Mouse (Mus musculus) heart, embryonic 11.5 days (tissue): ENCODE measurements around the gene Fam107a. TPM values are rescaled to one million over a fixed set of nuclear protein-coding genes. Genes with fewer than 3 reads are reported as not detected.
"Not testable (repeated sequence)": the region's sequence is repeated elsewhere in the genome, so short reads cannot be mapped to it uniquely, and the experiment has no call there.

Experiments
- ATAC-seq: fragments of 200-750 bp; cut with Nextera tagmentation; replicated peaks from 2 replicates; pipeline ENCODE4 v1.8.0; 2017; ENCODE audit warnings: moderate library complexity; ENCODE audit not compliant: insufficient number of reproducible peaks, low FRiP score, low TSS enrichment
- H3K27ac ChIP-seq: fragments of 300-500 bp; sonication (generic); 2 replicates; pipeline ENCODE4 v1.5.1; 2014; ENCODE audit warnings: mild to moderate bottlenecking, low read depth, low read length
- H3K27me3 ChIP-seq: fragments of 300-500 bp; sonication (generic); 2 replicates; pipeline ENCODE4 v1.6.1; 2014; ENCODE audit warnings: mild to moderate bottlenecking, low read length, mixed read lengths; ENCODE audit not compliant: control insufficient read depth, insufficient read depth
- H3K36me3 ChIP-seq: fragments of 300-500 bp; sonication (generic); 2 replicates; pipeline ENCODE4 v1.6.1; 2014; ENCODE audit warnings: mild to moderate bottlenecking, low read length, moderate library complexity, mixed read lengths; ENCODE audit not compliant: control insufficient read depth, insufficient read depth
- H3K4me1 ChIP-seq: fragments of 300-500 bp; sonication (generic); 2 replicates; pipeline ENCODE4 v1.6.1; 2014; ENCODE audit warnings: low read length; ENCODE audit not compliant: control insufficient read depth, insufficient read depth
- H3K4me2 ChIP-seq: fragments of 300-500 bp; sonication (generic); 2 replicates; pipeline ENCODE4 v1.6.1; 2014; ENCODE audit warnings: mild to moderate bottlenecking, moderate library complexity
- H3K4me3 ChIP-seq: fragments of 300-500 bp; sonication (generic); 2 replicates; pipeline ENCODE4 v1.5.1; 2014; ENCODE audit warnings: low read depth, low read length
- H3K9ac ChIP-seq: fragments of 300-500 bp; sonication (generic); 2 replicates; pipeline ENCODE4 v1.6.1; 2014; ENCODE audit warnings: mild to moderate bottlenecking, low read depth, low read length, moderate library complexity
- H3K9me3 ChIP-seq: fragments of 300-500 bp; sonication (generic); replicated peaks from 2 replicates; pipeline ENCODE4 v1.6.1; 2016; ENCODE audit warnings: low read length; ENCODE audit not compliant: control insufficient read depth
- WGBS: fragments of 180-500 bp; shearing (Covaris S2); extraction: QIAGEN DNeasy Blood & Tissue Kit; methylation state at CpG from one replicate; pipeline ENCODE4 v1.1.7; 2014; ENCODE audit not compliant: insufficient replicate concordance; 5-methylcytosine and 5-hydroxymethylcytosine counted together
- polyA plus RNA-seq: library from polyadenylated mRNA; unstranded; fragments of >200 nt; fragmentation: Nextera tagmentation; extraction: Ambion mirVana; gene quantifications from 2 replicates; pipeline ENCODE4 v1.2.1, GENCODE M21; 2014

Fam107a gene
- polyA plus RNA-seq, 1 experiment from 2014 or later = 0.30 TPM

DNA sequence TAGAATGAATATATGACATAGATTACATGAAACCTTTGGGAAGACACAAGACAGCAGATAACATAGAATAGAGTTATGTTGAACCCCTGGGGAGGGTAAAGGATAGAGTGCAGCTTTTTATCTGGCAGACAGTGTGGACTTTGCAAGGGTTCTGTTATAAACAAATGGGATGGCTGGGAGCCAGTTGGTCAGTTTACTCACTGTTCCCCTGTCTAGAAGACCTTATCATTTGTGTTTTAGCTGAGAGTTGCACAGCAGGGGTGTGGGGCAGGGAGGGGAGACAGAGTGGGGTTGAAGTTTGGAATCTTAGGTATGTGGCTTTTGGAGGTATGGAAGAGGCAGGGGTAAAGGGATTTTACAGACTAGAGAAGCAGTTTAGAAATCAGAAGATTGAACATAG, 34.0 kb downstream of the Fam107a start:
- Histone ChIP-seq H3K4me2 (no peak overlapping the region), H3K4me1 (peaks cover 5% of the 10 kb centered on the region; the same call in 1 of the 2 replicates), H3K36me3 (no peaks in the 10 kb centered on the region), H3K27me3 (no peaks in the 10 kb centered on the region), H3K4me3 (no peak overlapping the region), H3K9me3 (no peaks in the 10 kb centered on the region), H3K9ac (no peak overlapping the region), H3K27ac (no peak overlapping the region)
- no peak for ATAC-seq

DNA sequence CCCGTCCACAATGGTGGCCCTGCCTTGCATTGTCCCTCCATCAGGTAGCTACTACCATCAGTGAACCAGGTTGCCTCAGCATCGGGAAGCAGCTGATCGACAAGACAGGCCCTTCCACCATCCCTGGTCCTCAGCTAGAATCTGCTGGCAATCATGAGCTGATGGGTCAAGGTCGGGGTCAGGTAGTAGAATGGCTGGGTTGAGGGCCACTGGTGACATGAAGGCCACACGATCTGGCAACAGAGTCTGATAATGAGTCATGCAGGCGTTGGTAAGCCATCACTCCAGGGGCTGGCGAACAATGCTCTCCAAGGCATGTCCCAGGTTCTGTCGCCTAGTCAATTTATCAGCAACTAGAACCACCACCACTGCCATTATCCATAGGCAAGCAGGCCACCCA, 46.5 kb downstream of the Fam107a start:
- WGBS = 79% methylated on average over 8 of the region's 8 CpGs
- not testable (repeated sequence) for H3K4me3 ChIP-seq, H3K9ac ChIP-seq, H3K9me3 ChIP-seq, H3K27ac ChIP-seq, H3K4me2 ChIP-seq, H3K4me1 ChIP-seq, H3K36me3 ChIP-seq, ATAC-seq, H3K27me3 ChIP-seq

DNA sequence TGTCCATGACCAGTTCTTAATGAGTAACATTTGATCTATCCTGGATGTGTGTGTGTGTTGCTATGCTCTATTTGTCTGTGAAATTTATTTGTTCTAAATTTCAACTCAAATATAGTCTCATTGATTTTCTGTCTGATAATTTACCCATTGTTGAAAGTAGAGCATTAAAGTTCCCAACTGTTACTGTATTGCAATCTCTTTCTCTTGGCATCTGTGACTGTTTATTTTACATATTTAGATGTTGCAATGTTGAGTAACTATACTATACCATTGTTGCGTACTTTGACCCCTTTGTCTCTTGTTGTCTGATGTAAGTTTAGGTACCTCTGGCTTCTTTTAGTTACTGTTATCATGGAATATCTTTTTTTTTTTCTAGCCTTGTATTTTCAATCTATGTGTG, 53.4 kb downstream of the Fam107a start:
- no peaks in the 10 kb centered on the region for H3K36me3 ChIP-seq
- H3K27ac ChIP-seq = no peak overlapping the region
- no peak overlapping the region for H3K9ac ChIP-seq
- no peak for ATAC-seq
- 85% methylated on average over 1 of the region's 1 CpGs for WGBS
- H3K4me3 ChIP-seq = no peak overlapping the region
- H3K9me3 ChIP-seq = no peaks in the 10 kb centered on the region
- H3K27me3 ChIP-seq = no peaks in the 10 kb centered on the region
- no peak overlapping the region for H3K4me2 ChIP-seq
- H3K4me1 ChIP-seq = no peaks in the 10 kb centered on the region

DNA sequence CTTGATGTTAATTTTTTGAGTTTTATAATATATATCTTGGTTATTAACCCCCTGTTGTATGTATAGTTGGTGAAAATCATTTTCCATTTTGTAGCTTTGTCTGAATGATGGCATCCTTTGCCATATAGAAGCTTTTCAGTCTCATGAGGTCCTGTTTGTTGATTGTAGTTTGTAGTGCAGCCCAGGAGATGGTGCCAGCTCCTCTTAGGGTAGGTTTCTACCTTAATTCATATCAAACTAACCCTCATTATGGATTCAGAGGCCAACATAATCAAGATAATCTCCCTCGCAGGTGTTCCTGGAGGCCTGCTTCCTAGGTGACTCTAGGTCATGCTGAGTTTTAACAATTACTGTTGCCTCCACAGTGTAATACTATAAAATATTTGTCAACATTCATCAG, 55.6 kb downstream of the Fam107a start:
- Histone ChIP-seq H3K9ac (no peak overlapping the region), H3K27ac (no peak overlapping the region), H3K4me2 (no peak overlapping the region), H3K9me3 (no peaks in the 10 kb centered on the region), H3K4me1 (no peaks in the 10 kb centered on the region), H3K27me3 (no peaks in the 10 kb centered on the region), H3K36me3 (no peaks in the 10 kb centered on the region), H3K4me3 (no peak overlapping the region)
- ATAC-seq = no peak
- 39% methylated on average over 1 of the region's 1 CpGs for WGBS

DNA sequence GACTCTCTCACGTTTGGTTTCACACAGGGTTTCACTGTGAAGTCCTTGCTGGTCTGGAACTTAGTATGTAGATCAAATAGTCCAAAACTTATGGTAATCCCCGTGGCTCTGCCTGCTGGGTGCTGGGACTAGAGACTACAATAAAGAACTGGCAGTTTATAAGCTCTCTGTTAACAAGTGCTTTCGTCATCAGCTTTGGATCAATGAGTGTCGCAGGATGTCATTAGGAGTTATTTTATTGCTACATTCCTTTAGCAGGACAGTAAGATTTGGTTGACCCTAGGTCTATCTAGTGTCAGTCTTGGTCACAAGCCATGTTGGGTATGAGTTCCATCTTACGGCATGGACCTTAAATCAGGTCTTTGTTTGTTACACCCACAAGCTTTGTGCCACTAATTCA, 57.6 kb downstream of the Fam107a start:
- no peaks in the 10 kb centered on the region for H3K27me3 ChIP-seq
- no peaks in the 10 kb centered on the region for H3K36me3 ChIP-seq
- no peak overlapping the region for H3K4me2 ChIP-seq
- WGBS = 76% methylated on average over 5 of the region's 5 CpGs
- H3K9me3 ChIP-seq = no peaks in the 10 kb centered on the region
- no peak overlapping the region for H3K27ac ChIP-seq
- H3K4me1 ChIP-seq = no peaks in the 10 kb centered on the region
- no peak overlapping the region for H3K4me3 ChIP-seq
- no peak overlapping the region for H3K9ac ChIP-seq
- ATAC-seq = no peak

DNA sequence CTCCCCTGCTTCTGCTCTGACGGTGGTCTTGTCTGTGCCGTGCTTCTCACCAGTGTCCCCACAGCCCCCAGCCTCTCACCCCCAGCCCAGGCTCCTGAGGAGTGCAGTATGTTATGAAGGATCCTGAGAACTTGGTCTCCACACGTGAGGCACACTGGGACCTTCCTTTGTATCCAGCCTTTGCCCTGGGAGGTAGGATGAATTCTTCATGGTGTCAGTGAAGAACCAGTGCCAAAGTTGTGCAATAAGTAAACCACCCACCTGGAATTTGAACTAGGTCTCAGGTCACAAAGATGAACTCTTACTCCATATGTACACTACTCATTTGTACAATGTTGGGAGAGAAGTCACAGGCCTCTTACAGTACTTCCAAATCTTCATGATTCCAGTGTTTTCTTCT, 58.7 kb downstream of the Fam107a start, which contains the start of gene Acox2:
Acox2 (minus strand) TSS at position 188 of the 400 bp plus-strand sequence.
- H3K9me3 ChIP-seq = no peaks in the 10 kb centered on the region
- H3K27ac ChIP-seq = no peak within 1 kb of the TSS
- no peak within 1 kb of the TSS for H3K4me3 ChIP-seq
- 79% methylated on average over 3 of the region's 3 CpGs for WGBS
- H3K27me3 ChIP-seq = no peaks in the 10 kb centered on the region
- H3K36me3 ChIP-seq = no peaks in the 10 kb centered on the region
- ATAC-seq = no peak
- peak within 1 kb of the TSS; percentile 28; the same call in 1 of the 2 replicates for H3K9ac ChIP-seq
- H3K4me2 ChIP-seq = no peak within 1 kb of the TSS
- H3K4me1 ChIP-seq = peaks cover 2% of the 10 kb centered on the region; the same call in 1 of the 2 replicates

DNA sequence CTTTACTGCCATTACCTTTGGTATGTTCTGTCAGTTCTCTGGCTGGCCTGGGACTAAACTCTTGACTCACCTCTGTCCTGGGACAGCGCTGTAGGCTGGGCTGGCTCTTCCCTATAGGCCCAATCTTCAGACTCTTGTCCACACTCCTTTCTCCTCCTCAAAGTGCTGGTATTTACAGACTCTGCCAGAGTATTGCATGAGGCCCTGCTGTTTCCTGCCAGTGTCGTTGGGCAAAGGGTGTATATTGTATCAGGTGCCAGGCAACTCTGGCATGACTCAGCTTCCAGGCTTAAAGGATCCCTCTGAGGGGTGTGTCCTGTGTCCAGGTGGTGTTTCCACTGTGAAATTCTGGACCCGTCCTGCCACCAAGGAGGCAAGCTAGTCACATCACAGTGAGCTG, 59.1 kb downstream of the Fam107a start:
- 63% methylated on average over 3 of the region's 3 CpGs for WGBS
- Histone ChIP-seq H3K9me3 (no peaks in the 10 kb centered on the region), H3K27me3 (no peaks in the 10 kb centered on the region), H3K4me2 (no peak overlapping the region), H3K4me1 (peaks cover 2% of the 10 kb centered on the region; the same call in 1 of the 2 replicates), H3K9ac (no peak overlapping the region), H3K27ac (no peak overlapping the region), H3K36me3 (no peaks in the 10 kb centered on the region), H3K4me3 (no peak overlapping the region)
- no peak for ATAC-seq

DNA sequence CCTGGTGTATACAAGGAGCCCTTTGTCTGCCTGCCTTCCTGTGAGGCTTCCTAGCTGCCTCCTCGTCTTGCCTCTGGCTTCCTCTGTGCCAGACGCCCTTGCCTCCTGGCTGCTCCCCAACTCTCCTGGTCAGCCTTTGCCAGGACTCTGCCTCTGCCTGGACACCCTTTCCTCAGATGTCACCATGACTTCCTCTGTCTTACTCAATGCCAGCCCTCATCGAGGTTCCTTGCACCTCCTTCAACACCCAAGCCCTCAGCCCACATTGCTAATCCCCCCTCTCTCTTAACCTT, 59.5 kb downstream of the Fam107a start:
- Histone ChIP-seq H3K36me3 (no peaks in the 10 kb centered on the region), H3K4me3 (no peak overlapping the region), H3K27ac (no peak overlapping the region), H3K4me1 (peaks cover 2% of the 10 kb centered on the region; the same call in 1 of the 2 replicates), H3K4me2 (no peak overlapping the region), H3K27me3 (no peaks in the 10 kb centered on the region), H3K9me3 (no peaks in the 10 kb centered on the region), H3K9ac (peak overlapping the region; percentile 28; the same call in 1 of the 2 replicates)
- no peak for ATAC-seq
- 42% methylated on average over 3 of the region's 3 CpGs for WGBS

DNA sequence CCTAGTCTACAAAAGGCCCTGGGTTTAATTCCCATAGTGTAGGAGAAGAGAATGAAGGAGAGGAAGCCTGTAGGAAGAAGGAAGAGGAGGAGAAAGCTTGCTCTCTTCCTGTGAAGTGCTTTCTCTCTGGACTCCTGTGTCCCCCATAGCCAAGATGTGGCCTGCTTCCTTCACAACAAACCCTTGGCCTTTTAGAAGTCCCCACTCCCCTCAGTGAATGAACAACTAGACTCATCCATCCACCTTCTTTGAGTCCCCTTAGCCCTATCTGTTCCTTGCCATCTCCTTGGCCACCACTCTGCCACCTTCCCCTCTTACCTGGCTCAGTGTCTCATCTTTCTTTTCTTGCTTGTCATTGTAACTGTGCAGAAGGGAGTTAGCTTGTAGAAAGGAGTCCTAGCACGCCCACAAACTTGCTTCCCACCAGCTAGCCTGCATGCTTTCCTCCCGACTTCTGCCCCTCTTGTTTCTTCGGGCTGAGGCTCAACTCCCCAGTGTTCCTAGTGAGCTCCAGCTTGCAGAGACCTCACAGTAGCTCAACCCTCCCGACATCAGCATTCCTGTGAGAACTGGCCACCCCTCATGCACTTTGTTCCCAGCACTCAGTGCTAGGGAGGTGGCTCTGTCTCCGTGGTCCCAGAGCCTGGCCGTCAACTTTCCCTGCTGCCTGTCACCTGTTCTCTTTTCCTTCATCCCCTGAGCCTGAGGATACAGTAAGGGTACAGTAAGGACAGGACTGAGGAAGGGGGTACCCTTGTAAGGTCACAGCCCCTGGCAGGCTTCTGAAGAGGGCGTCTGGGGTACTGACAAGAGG, 60.1 kb downstream of the Fam107a start:
- no peak for ATAC-seq
- no peaks in the 10 kb centered on the region for H3K36me3 ChIP-seq
- H3K9ac ChIP-seq = peak overlapping the region; percentile 28; the same call in 1 of the 2 replicates
- no peak overlapping the region for H3K4me3 ChIP-seq
- no peaks in the 10 kb centered on the region for H3K9me3 ChIP-seq
- H3K27ac ChIP-seq = no peak overlapping the region
- H3K4me1 ChIP-seq = peaks cover 2% of the 10 kb centered on the region; the same call in 1 of the 2 replicates
- no peaks in the 10 kb centered on the region for H3K27me3 ChIP-seq
- H3K4me2 ChIP-seq = no peak overlapping the region
- 47% methylated on average over 7 of the region's 7 CpGs for WGBS
